Comparison of ENCODE assay signal across 14 mouse cellular contexts in the genomic region with DNA sequence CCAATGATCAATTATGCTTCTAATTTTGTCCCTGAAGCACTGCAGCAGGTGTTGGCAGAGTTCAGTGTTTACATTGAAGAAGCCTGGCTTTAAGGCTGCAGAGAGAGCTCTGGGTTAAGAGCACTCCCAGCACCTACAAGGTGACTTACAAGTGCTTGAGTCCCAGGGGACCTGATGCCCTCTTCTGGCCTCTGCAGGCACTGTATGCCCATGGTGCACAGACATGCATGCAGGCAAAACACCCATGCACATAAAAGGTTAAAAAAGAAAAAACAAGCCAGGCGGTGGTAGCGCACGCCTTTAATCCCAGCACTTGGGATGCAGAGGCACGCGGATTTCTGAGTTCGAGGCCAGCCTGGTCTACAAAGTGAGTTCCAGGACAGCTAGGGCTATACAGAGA. TPM values are rescaled to one million over a fixed set of nuclear protein-coding genes. Genes with fewer than 3 reads are reported as not detected.
DNase-seq lines count a peak whose midpoint lies in the region; ATAC-seq and TF ChIP-seq lines count a peak whose summit lies in the region.
"Had no signal": no experiment of that assay in that cellular context is flagged by ENCODE, and none has a peak within 500 bp of the region (broad histone marks: within the 10 kb centered on the region; RNA-seq: fewer than 3 reads in every experiment).

No protein-coding gene starts in this region.

- H3K27ac ChIP-seq in left cerebral cortex, adult 2 months: no peak overlapping the region

- no peak for ATAC-seq in CD4-positive, CD25-positive, alpha-beta regulatory T cell, adult 4 months

- TF ChIP-seq CTCF in left cerebral cortex, adult 2 months (IDR thresholded peaks at IDR 0.05): peak; percentile 14

- peak; percentile 19 for DNase-seq in CD4-positive, CD25-positive, alpha-beta regulatory T cell, adult 2 months (ENCODE audit: low read depth, low spot score)
- DNase-seq in left cerebral cortex, adult 2 months (ENCODE audit: extremely low spot score in 1 of 2, low spot score in 2 of 2): no peak
- DNase-seq in left cerebral cortex, postnatal 4 days: no peak
- DNase-seq in B cell, adult 2 months: peak; percentile 39 to 45
- peak; percentile 7 for DNase-seq in c-Kit-positive CD71-positive TER-119-negative erythroid progenitor cells, embryonic 14.5 days (ENCODE audit: low read depth)
- DNase-seq in urinary bladder, postnatal 36 days (ENCODE audit: low spot score in 2 of 2): no peak
- DNase-seq in cerebellum, adult 11 months: no peak

- no peak overlapping the region for H3K4me3 ChIP-seq in left cerebral cortex, adult 2 months
- H3K4me3 ChIP-seq: heart, embryonic 13.5 days; megakaryocyte, embryonic 14.5 days had no signal

- intact Hi-C loops in left cerebral cortex, adult 2 months (cut with DNase I): no loop called here
- intact Hi-C loops in left cerebral cortex, postnatal 4 days (cut with DNase I): no loop called here

RNA-seq across cellular contexts. Expression of a gene that starts 26.7 kb away (rescaled TPM):
- under 1 TPM in 1 of 2 experiments, not detected in 1; 0.58 TPM for polyA plus RNA-seq in CD4-positive, CD25-positive, alpha-beta regulatory T cell, adult 4 months (2017; shearing (Covaris generic))
- under 1 TPM; 0.25 to 0.44 TPM for total RNA-seq in left cerebral cortex, adult 2 months (2021)
- total RNA-seq in left cerebral cortex, postnatal 4 days (2021): under 1 TPM; 0.38 to 0.44 TPM
- total RNA-seq: adrenal gland, adult 18-20 months; common myeloid progenitor, adult 5-6 weeks; neutrophil, adult 5-6 weeks had no signal
- polyA plus RNA-seq: intestine, embryonic 16.5 days had no signal

RNA-seq across cellular contexts. Expression of a gene that starts 30.5 kb away (rescaled TPM):
- 1 to 10 TPM; 5.0 to 7.0 TPM for polyA plus RNA-seq in CD4-positive, CD25-positive, alpha-beta regulatory T cell, adult 4 months (2017; shearing (Covaris generic))
- total RNA-seq in left cerebral cortex, adult 2 months (2021): 10 to 100 TPM; 20.9 to 24.0 TPM
- 10 to 100 TPM; 20.6 to 25.4 TPM for total RNA-seq in left cerebral cortex, postnatal 4 days (2021)

RNA-seq across cellular contexts. Expression of a gene that starts 43.2 kb away (rescaled TPM):
- 10 to 100 TPM; 26.6 to 27.0 TPM for polyA plus RNA-seq in CD4-positive, CD25-positive, alpha-beta regulatory T cell, adult 4 months (2017; shearing (Covaris generic))
- total RNA-seq in left cerebral cortex, adult 2 months (2021): 10 to 100 TPM; 74.9 to 76.6 TPM
- total RNA-seq in left cerebral cortex, postnatal 4 days (2021): 10 to 100 TPM; 58.7 to 59.5 TPM

Comparison
In these comparisons a context has a peak if more than half of its experiments do, and no peak if none do; other contexts are left out.
1. DNase-seq: peak in CD4-positive, CD25-positive, alpha-beta regulatory T cell, adult 2 months (single experiment), B cell, adult 2 months (2 of 2) and c-Kit-positive CD71-positive TER-119-negative erythroid progenitor cells, embryonic 14.5 days (single experiment); none in left cerebral cortex, adult 2 months (0 of 2), left cerebral cortex, postnatal 4 days (single experiment), urinary bladder, postnatal 36 days (0 of 2) and cerebellum, adult 11 months (single experiment).